ENCODE assay signal across 12 mouse cellular contexts in genomic region chr8:54537285-54537684, GRCm38 (mm10). TPM values are rescaled to one million over a fixed set of nuclear protein-coding genes. Genes with fewer than 3 reads are reported as not detected.
DNase-seq lines count a peak whose midpoint lies in the region; ATAC-seq and TF ChIP-seq lines count a peak whose summit lies in the region.
"Had no signal": no experiment of that assay in that cellular context is flagged by ENCODE, and none has a peak within 500 bp of the region (broad histone marks: within the 10 kb centered on the region; RNA-seq: fewer than 3 reads in every experiment).

No protein-coding gene starts in this region.

- intact Hi-C loops in heart, postnatal 36 days (cut with DNase I) = loop anchor here (1.0 kb wide), 1 partner anchor 123 kb away; no protein-coding TSS in a partner anchor

- no peak for TF ChIP-seq EP300 in heart, postnatal 0 days (IDR thresholded peaks at IDR 0.05; ENCODE audit: low read depth)

- no peaks in the 10 kb centered on the region for H3K4me1 ChIP-seq in heart, postnatal 0 days (ENCODE audit: control insufficient read depth, insufficient read depth)
- no peaks in the 10 kb centered on the region for H3K4me1 ChIP-seq in midbrain, embryonic 14.5 days (ENCODE audit: control insufficient read depth, insufficient read depth, low read length)
- no peaks in the 10 kb centered on the region for H3K4me1 ChIP-seq in midbrain, embryonic 15.5 days

- WGBS in heart, postnatal 0 days = 78% methylated on average over 3 of the region's 3 CpGs
- WGBS in midbrain, embryonic 14.5 days = 91% methylated on average over 3 of the region's 3 CpGs
- WGBS in midbrain, embryonic 15.5 days = 94% methylated on average over 3 of the region's 3 CpGs

- no peaks in the 10 kb centered on the region for H3K9me3 ChIP-seq in heart, postnatal 0 days (replicated peaks; ENCODE audit: control insufficient read depth, low read length)
- H3K9me3 ChIP-seq in midbrain, embryonic 14.5 days (ENCODE audit: control insufficient read depth, low read length) = no peaks in the 10 kb centered on the region
- H3K9me3 ChIP-seq in midbrain, embryonic 15.5 days = no peaks in the 10 kb centered on the region

- peak; percentile 61 for DNase-seq in heart, postnatal 0 days (ENCODE audit: low spot score)
- DNase-seq in heart, postnatal 36 days = no peak
- peak; percentile 35 for DNase-seq in midbrain, embryonic 14.5 days
- peak; percentile 25 for DNase-seq in splenic B cell, adult 2 months (ENCODE audit: low read depth, low spot score)
- DNase-seq in urinary bladder, postnatal 4 days (ENCODE audit: low spot score in 2 of 2) = no peak
- DNase-seq in Muller cell, postnatal 12 days (ENCODE audit: inconsistent ontology term) = no peak
- DNase-seq: adrenal gland, postnatal 25 days; cerebellum, postnatal 36 days; lung, adult 18-20 months had no signal

- H3K36me3 ChIP-seq in heart, postnatal 0 days (replicated peaks; ENCODE audit: control insufficient read depth, insufficient read depth, low read length) = no peaks in the 10 kb centered on the region
- H3K36me3 ChIP-seq in midbrain, embryonic 14.5 days (ENCODE audit: control insufficient read depth, insufficient read depth, low read length) = no peaks in the 10 kb centered on the region
- no peaks in the 10 kb centered on the region for H3K36me3 ChIP-seq in midbrain, embryonic 15.5 days (replicated peaks)
- H3K36me3 ChIP-seq in splenic B cell, adult 2 months (ENCODE audit: control insufficient read depth, insufficient read depth, low read length, poor library complexity, severe bottlenecking) = no peaks in the 10 kb centered on the region

- H3K4me2 ChIP-seq in heart, postnatal 0 days (ENCODE audit: low read depth, low read length) = no peak overlapping the region
- H3K4me2 ChIP-seq in midbrain, embryonic 14.5 days (ENCODE audit: low read length) = no peak overlapping the region
- H3K4me2 ChIP-seq in midbrain, embryonic 15.5 days = no peak overlapping the region
- H3K4me2 ChIP-seq: heart, embryonic 11.5 days had no signal

- no peak overlapping the region for H3K27ac ChIP-seq in heart, postnatal 0 days (ENCODE audit: low read depth)
- H3K27ac ChIP-seq in midbrain, embryonic 14.5 days (replicated peaks; ENCODE audit: low read depth, low read length) = no peak overlapping the region
- H3K27ac ChIP-seq in midbrain, embryonic 15.5 days = no peak overlapping the region

- H3K27me3 ChIP-seq in heart, postnatal 0 days (ENCODE audit: control insufficient read depth, insufficient read depth, low read length) = no peaks in the 10 kb centered on the region
- H3K27me3 ChIP-seq in midbrain, embryonic 14.5 days (ENCODE audit: control insufficient read depth, insufficient read depth, low read length) = no peaks in the 10 kb centered on the region
- no peaks in the 10 kb centered on the region for H3K27me3 ChIP-seq in midbrain, embryonic 15.5 days (replicated peaks)
- no peaks in the 10 kb centered on the region for H3K27me3 ChIP-seq in splenic B cell, adult 2 months (ENCODE audit: control insufficient read depth, insufficient read depth, low read length, poor library complexity, severe bottlenecking)

- H3K4me3 ChIP-seq in heart, postnatal 0 days (ENCODE audit: low read depth, low read length) = no peak overlapping the region
- H3K4me3 ChIP-seq in midbrain, embryonic 14.5 days (replicated peaks; ENCODE audit: low read depth, low read length) = no peak overlapping the region
- no peak overlapping the region for H3K4me3 ChIP-seq in midbrain, embryonic 15.5 days

- no peak overlapping the region for H3K9ac ChIP-seq in heart, postnatal 0 days (replicated peaks; ENCODE audit: low read depth, low read length)
- no peak overlapping the region for H3K9ac ChIP-seq in midbrain, embryonic 14.5 days (replicated peaks; ENCODE audit: low read length)
- H3K9ac ChIP-seq in midbrain, embryonic 15.5 days = no peak overlapping the region

- peak; percentile 60; the same call in 1 of the 2 replicates for ATAC-seq in heart, postnatal 0 days (ENCODE audit: insufficient read depth, low read depth)
- ATAC-seq in midbrain, embryonic 14.5 days (ENCODE audit: low FRiP score, low TSS enrichment) = no peak
- no peak for ATAC-seq in midbrain, embryonic 15.5 days (replicated peaks)
- peak; percentile 91 for ATAC-seq in common myeloid progenitor, adult 5-6 weeks (replicated peaks; ENCODE audit: low read depth, poor library complexity, severe bottlenecking)

- TF ChIP-seq CTCF in heart, postnatal 0 days (IDR thresholded peaks at IDR 0.05; ENCODE audit: low read depth) = peak; percentile 58

RNA-seq across cellular contexts. Expression of gene Spcs3, which starts 7.5 kb away (rescaled TPM):
- 24.8 and 36.7 TPM in 2 replicates for total RNA-seq in heart, postnatal 0 days (2014; rRNA removed; ENCODE audit: low replicate concordance)
- 32.7 and 36.2 TPM in 2 replicates for polyA plus RNA-seq in heart, postnatal 0 days (2015; fragmentation: Nextera tagmentation; extraction: Ambion mirVana)
- total RNA-seq in heart, postnatal 36 days (2021) = 10 to 100 TPM; 43.2 to 47.0 TPM
- 46.0 and 57.5 TPM in 2 replicates for polyA plus RNA-seq in midbrain, embryonic 14.5 days (2014; fragmentation: Nextera tagmentation; extraction: Ambion mirVana)
- polyA plus RNA-seq in midbrain, embryonic 15.5 days (2015; fragmentation: Nextera tagmentation; extraction: Ambion mirVana) = 46.5 and 47.5 TPM in 2 replicates
- total RNA-seq in common myeloid progenitor, adult 5-6 weeks (2017) = 123 and 128 TPM in 2 replicates

RNA-seq across cellular contexts. Expression of gene Asb5, which starts 7.9 kb away (rescaled TPM):
- total RNA-seq in heart, postnatal 0 days (2014; rRNA removed; ENCODE audit: low replicate concordance) = 1.9 and 2.2 TPM in 2 replicates
- 6.6 and 8.6 TPM in 2 replicates for polyA plus RNA-seq in heart, postnatal 0 days (2015; fragmentation: Nextera tagmentation; extraction: Ambion mirVana)
- total RNA-seq in heart, postnatal 36 days (2021) = 10 to 100 TPM; 21.6 to 23.5 TPM
- 5.9 and 7.0 TPM in 2 replicates for polyA plus RNA-seq in midbrain, embryonic 14.5 days (2014; fragmentation: Nextera tagmentation; extraction: Ambion mirVana)
- polyA plus RNA-seq in midbrain, embryonic 15.5 days (2015; fragmentation: Nextera tagmentation; extraction: Ambion mirVana) = 6.1 and 8.2 TPM in 2 replicates
- total RNA-seq in common myeloid progenitor, adult 5-6 weeks (2017) = not detected in 2 replicates

Comparison
In these comparisons a context has a peak if more than half of its experiments do, and no peak if none do; other contexts are left out.
1. DNase-seq: peak in heart, postnatal 0 days (single experiment), midbrain, embryonic 14.5 days (single experiment) and splenic B cell, adult 2 months (single experiment); none in heart, postnatal 36 days (0 of 2), urinary bladder, postnatal 4 days (0 of 2) and Muller cell, postnatal 12 days (single experiment).
2. ATAC-seq: peak in heart, postnatal 0 days (single experiment) and common myeloid progenitor, adult 5-6 weeks (single experiment); none in midbrain, embryonic 14.5 days (single experiment) and midbrain, embryonic 15.5 days (single experiment).